In the genomic region with DNA sequence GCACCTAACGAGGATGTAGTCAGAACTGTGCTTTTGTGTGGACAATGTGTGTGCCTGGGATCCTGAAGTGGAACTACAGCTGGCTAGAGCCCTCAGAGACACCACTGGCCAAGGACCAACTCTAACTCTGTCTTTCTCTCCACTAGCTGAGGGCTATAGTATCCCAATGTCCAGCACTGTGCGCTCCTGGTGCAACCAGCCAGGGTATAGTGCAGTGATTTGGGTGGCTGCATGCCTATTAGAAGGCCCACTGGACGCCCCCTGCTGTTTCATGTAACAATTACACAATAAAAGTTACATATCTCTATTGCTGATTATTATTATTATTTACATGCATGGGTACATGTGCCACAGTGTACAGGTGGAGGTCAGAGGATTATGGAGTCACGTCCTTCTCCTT, we compare ENCODE assay signal across 8 mouse cellular contexts. TPM values are rescaled to one million over a fixed set of nuclear protein-coding genes. Genes with fewer than 3 reads are reported as not detected.
DNase-seq lines count a peak whose midpoint lies in the region; TF ChIP-seq lines count a peak whose summit lies in the region.
"Had no signal": no experiment of that assay in that cellular context is flagged by ENCODE, and none has a peak within 500 bp of the region (broad histone marks: within the 10 kb centered on the region; RNA-seq: fewer than 3 reads in every experiment).

No protein-coding gene starts in this region.

- peaks cover 17% of the 10 kb centered on the region for H3K27me3 ChIP-seq in E14TG2a.4 (ENCODE audit: insufficient read depth, low read length)

- peak; percentile 63 for TF ChIP-seq CTCF in left cerebral cortex, adult 2 months (IDR thresholded peaks at IDR 0.05)
- peak; percentile 32; the same call in 1 of the 2 replicates for TF ChIP-seq CTCF in E14TG2a.4 (conservative IDR thresholded peaks at IDR 0.05; ENCODE audit: low read length)

- DNase-seq in left cerebral cortex, adult 2 months (ENCODE audit: extremely low spot score in 1 of 2, low spot score in 2 of 2), result no peak
- no peak for DNase-seq in left cerebral cortex, adult 9 months (ENCODE audit: low spot score in 2 of 2)
- DNase-seq in ZHBTc4 (ENCODE audit: low read depth, low spot score), result peak; percentile 60
- peak; percentile 30 to 41 for DNase-seq in heart, postnatal 36 days
- peak; percentile 56 for DNase-seq in mesoderm, embryonic 11.5 days (ENCODE audit: low read depth, low spot score)
- no peak for DNase-seq in left cerebral cortex, postnatal 36 days (ENCODE audit: low spot score in 2 of 2)

- H3K4me3 ChIP-seq in left cerebral cortex, adult 2 months, result no peak overlapping the region
- no peak overlapping the region for H3K4me3 ChIP-seq in E14TG2a.4 (replicated peaks; ENCODE audit: low read length)
- H3K4me3 ChIP-seq: erythroblast, embryonic 14.5 days had no signal

- no peak overlapping the region for H3K27ac ChIP-seq in left cerebral cortex, adult 2 months

- H3K4me1 ChIP-seq in E14TG2a.4 (replicated peaks; ENCODE audit: low read depth, low read length), result peaks cover 31% of the 10 kb centered on the region

- H3K36me3 ChIP-seq in E14TG2a.4 (ENCODE audit: insufficient read depth, low read length), result peaks cover 8% of the 10 kb centered on the region; the same call in 1 of the 2 replicates

- intact Hi-C loops in left cerebral cortex, adult 2 months (cut with DNase I), result no loop called here
- intact Hi-C loops in heart, postnatal 36 days (cut with DNase I), result loop anchor here (1.0 kb wide), 1 partner anchor 128 kb away; no protein-coding TSS in a partner anchor
- intact Hi-C loops in left cerebral cortex, postnatal 36 days (cut with DNase I), result no loop called here

- H3K9me3 ChIP-seq in E14TG2a.4 (ENCODE audit: low read length), result no peaks in the 10 kb centered on the region

RNA-seq across cellular contexts. Expression of gene Ss18l1, which starts 3.0 kb away (rescaled TPM):
- 10 to 100 TPM; 38.8 to 40.5 TPM for total RNA-seq in left cerebral cortex, adult 2 months (2021)
- 1 to 10 TPM; 2.0 to 2.4 TPM for total RNA-seq in heart, postnatal 36 days (2021)
- total RNA-seq in left cerebral cortex, postnatal 36 days (2021), result 10 to 100 TPM; 36.1 to 39.1 TPM

RNA-seq across cellular contexts. Expression of gene Psma7, which starts 3.0 kb away (rescaled TPM):
- total RNA-seq in left cerebral cortex, adult 2 months (2021), result 100 to 1,000 TPM; 162 TPM
- total RNA-seq in heart, postnatal 36 days (2021), result 100 to 1,000 TPM; 166 to 176 TPM
- 100 to 1,000 TPM; 163 to 172 TPM for total RNA-seq in left cerebral cortex, postnatal 36 days (2021)

RNA-seq across cellular contexts. Expression of gene Lsm14b, which starts 20.5 kb away (rescaled TPM):
- 100 to 1,000 TPM; 101 to 105 TPM for total RNA-seq in left cerebral cortex, adult 2 months (2021)
- 10 to 100 TPM; 64.3 to 64.7 TPM for total RNA-seq in heart, postnatal 36 days (2021)
- 100 to 1,000 TPM; 107 to 114 TPM for total RNA-seq in left cerebral cortex, postnatal 36 days (2021)

RNA-seq across cellular contexts. Expression of gene Mtg2, which starts 25.1 kb away (rescaled TPM):
- total RNA-seq in left cerebral cortex, adult 2 months (2021), result 10 to 100 TPM; 15.6 to 18.4 TPM
- total RNA-seq in heart, postnatal 36 days (2021), result 10 to 100 TPM; 27.1 to 30.0 TPM
- total RNA-seq in left cerebral cortex, postnatal 36 days (2021), result 10 to 100 TPM; 12.6 to 19.1 TPM

RNA-seq across cellular contexts. Expression of gene Hrh3, which starts 59.0 kb away (rescaled TPM):
- 10 to 100 TPM; 84.3 to 85.7 TPM for total RNA-seq in left cerebral cortex, adult 2 months (2021)
- under 1 TPM in 1 of 2 experiments, not detected in 1; 0.19 TPM for total RNA-seq in heart, postnatal 36 days (2021)
- total RNA-seq in left cerebral cortex, postnatal 36 days (2021), result 10 to 100 TPM; 94.8 to 99.4 TPM

Comparison
In these comparisons a context has a peak if more than half of its experiments do, and no peak if none do; other contexts are left out.
1. DNase-seq: peak in ZHBTc4 (single experiment), heart, postnatal 36 days (2 of 2) and mesoderm, embryonic 11.5 days (single experiment); none in left cerebral cortex, adult 2 months (0 of 2), left cerebral cortex, adult 9 months (0 of 2) and left cerebral cortex, postnatal 36 days (0 of 2).
2. RNA of gene Ss18l1, which starts 3.0 kb away (total RNA-seq): 38.8 to 40.5 TPM in left cerebral cortex, adult 2 months and 36.1 to 39.1 TPM in left cerebral cortex, postnatal 36 days; 2.0 to 2.4 TPM in heart, postnatal 36 days; every median in the first group is over 10 times any median in the second.